Mouse (Mus musculus) left cerebral cortex, adult 9 months (tissue): Measurements from ENCODE around the gene Ick.

Experiments
- DNase-seq, 2 experiments: peaks; one replicate each; pipeline ENCODE4 v3.0.0; 2022; ENCODE audit warnings: low spot score in 2 of 2

Gene Ick

GRCm38 (mm10) chr9:78191736-78192135 is 82.7 kb downstream of the Ick start:
- DNase-seq, result peak in 1 of 2 experiments; percentile 24

- peak in 1 of 2 experiments; percentile 59 for DNase-seq
Observed at GRCm38 (mm10) chr9:78193902-78194597, 85.1 kb downstream of the Ick start.

- DNase-seq, result peak in 1 of 2 experiments; percentile 54
Observed at GRCm38 (mm10) chr9:78195034-78195433, 86.0 kb downstream of the Ick start.

DNA sequence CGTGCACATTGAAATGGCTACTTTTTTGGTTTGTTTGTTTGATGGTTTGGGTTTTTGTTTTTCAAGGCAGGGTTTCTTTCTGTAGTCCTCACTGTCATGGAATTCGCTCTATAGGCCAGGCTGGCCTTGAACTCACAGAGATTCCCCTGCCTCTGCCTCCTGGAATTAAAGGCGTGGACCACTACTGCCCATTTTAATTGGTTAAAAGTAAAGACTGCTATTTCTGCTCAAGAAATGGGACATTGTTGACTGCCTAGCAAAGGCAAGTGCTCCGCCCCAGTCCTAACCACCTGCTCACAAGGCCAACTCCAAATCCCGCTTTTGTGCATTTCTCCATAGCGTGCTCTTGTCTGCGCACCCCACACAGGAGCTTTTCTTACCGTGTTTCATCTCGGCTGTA is 88.8 kb downstream of the Ick start:
- DNase-seq, result no peak

- DNase-seq, result no peak
Observed at GRCm38 (mm10) chr9:78204194-78204593, 95.2 kb downstream of the Ick start.

- DNase-seq, result no peak
Observed at GRCm38 (mm10) chr9:78208956-78209355, 100.0 kb downstream of the Ick start.

GRCm38 (mm10) chr9:78210079-78210478 is 101.1 kb downstream of the Ick start:
- no peak for DNase-seq

DNA sequence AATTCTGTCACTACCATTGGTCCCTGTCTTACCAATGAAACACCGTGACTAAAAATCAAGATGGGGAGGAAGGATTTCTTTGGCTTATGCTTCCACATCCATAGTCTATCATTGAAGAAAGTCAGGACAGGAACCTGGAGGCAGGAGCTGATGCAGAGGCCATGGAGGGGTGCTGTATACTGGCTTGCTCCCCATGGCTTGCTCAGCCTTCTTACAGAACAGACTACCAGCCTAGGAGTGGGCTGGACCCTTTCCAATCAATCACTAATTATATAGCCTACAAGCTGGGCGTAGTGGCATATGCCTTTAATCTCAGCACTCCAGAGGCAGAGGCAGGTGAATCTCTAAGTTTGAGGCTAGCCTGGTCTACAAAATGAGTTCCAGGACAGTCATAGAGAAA is 101.8 kb downstream of the Ick start:
- DNase-seq, result no peak

DNA sequence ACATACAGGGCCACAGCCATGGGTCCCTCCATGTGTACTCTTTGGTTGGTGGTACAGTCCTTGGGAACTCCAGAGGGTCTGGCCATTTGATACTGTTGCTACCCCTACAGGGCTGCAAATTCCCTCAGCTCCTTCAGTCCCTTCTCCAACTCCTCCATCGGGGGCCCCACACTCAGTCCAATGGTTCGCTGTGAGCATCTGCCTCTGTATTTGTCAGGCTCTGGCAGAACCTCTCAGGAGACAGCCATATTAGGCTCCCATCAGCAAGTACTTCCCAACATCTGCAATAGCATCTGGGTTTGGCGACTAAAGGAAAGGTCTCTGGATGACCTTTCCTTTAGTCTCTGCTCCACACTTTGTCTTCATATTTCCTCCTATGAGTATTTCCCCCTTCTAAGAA is 102.5 kb downstream of the Ick start:
- no peak for DNase-seq

- no peak for DNase-seq
Observed at GRCm38 (mm10) chr9:78212341-78213049, 103.5 kb downstream of the Ick start.

GRCm38 (mm10) chr9:78217074-78217473 is 108.1 kb downstream of the Ick start:
- DNase-seq, result no peak
